Mouse (Mus musculus) embryonic stem cell, embryonic (primary cell): Measurements from ENCODE around the gene Spred3.
"Not testable (repeated sequence)": the region's sequence is repeated elsewhere in the genome, so short reads cannot be mapped to it uniquely, and the experiment has no call there.

Experiments
- CTCF ChIA-PET, 4 experiments: fragments of 300-600 bp in 2 of 4; fragments of 350-600 bp in 2 of 4; sonication (Branson Sonifier 250); formaldehyde crosslinking; loops; one replicate each; lab custom pipeline; 2022; ENCODE audit warnings: inconsistent platforms in 2 of 4; lab: Charles Lee
- POLR2A ChIA-PET, 4 experiments: fragments of 300-600 bp in 2 of 4; fragments of 350-600 bp in 2 of 4; sonication (Branson Sonifier 250); formaldehyde crosslinking; loops; one replicate each; lab custom pipeline; 2022; ENCODE audit warnings: antibody characterized with exemption in 4 of 4, inconsistent platforms in 1 of 4; lab: Charles Lee

Gene Spred3

DNA sequence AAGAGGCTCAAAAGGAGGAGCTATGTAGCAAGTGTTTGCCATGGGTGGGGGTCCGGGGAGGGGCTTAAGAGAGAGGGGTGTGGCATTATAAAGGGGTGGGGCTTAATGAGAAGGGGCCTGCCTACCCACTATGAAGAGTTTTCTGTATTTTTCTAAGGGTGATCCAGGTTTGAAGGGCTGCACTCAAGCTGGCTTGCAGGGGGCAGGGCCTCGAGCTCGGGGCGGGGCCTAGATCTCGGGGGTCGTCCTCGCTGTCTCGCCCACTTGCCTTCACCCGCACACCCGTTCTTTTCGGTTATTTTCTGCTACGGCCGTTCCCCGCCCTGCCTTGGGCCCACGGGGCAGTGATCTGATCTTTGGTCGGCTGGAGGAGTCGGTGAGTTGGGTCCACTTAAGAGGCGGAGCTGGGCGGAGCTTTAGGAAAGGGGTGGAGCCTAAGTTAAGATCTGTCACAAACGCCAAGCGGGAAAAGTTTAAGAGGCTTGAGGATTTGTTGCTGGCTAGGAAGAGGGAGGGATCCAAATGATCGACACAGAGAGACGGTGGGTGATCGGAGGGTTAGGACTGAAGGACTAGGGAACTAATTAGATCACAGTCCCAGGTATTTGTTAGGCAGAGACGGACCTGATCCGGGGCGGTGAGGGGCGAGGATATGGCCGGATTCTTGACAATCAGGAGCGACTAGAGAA, at the start of gene Spred3, which contains the start of gene Ggn:
TSS of gene Spred3 (minus strand) at position 346 of the 689 bp plus-strand sequence.
TSS of gene Ggn (plus strand) at position 145 of the 689 bp plus-strand sequence.
- POLR2A ChIA-PET, result interaction anchor here in 3 of 4 experiments (0.6 to 2.2 kb wide), 37 partner anchors 9 to 820 kb away, joined by 3 to 29 read pairs (median 4); partner anchors contain the start of genes Psmd8 (in 3 of the 3), 2200002D01Rik (in 2 of the 3), Fam98c (in 2 of the 3) and Yif1b (in 2 of the 3)
- CTCF ChIA-PET, result interaction anchor here (0.5 to 1.4 kb wide), 17 partner anchors 8 to 496 kb away, joined by 3 to 15 read pairs (median 4); partner anchors contain the start of genes Psmd8 (in 2 of the 4), Catsperg1 (in 1 of the 4), Eif3k (in 1 of the 4) and Fam98c (in 1 of the 4)

DNA sequence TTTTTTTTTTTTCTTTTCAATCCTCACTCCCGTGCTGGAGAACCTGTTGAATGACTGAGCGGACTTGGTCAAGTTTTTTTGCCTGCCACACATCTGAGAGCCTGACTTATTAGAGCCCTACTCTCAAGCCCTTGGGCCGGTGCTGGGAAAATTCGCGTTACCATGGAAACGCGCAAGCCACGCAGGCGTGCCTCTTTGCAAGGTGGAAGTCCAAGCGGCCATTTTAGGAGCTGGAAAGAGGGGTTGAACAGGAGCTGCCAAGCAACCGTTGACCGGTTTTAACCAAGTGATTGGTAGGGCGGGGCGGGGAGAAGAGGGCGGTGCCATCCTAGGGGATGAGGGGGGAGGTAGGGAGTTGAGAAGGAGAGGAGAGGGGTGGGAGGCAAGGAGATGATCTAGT, 44.6 kb upstream of the Spred3 start:
- CTCF ChIA-PET, result interaction anchor here in 2 of 4 experiments (0.6 to 1.0 kb wide), 5 partner anchors 20 to 59 kb away, joined by 3 to 4 read pairs (median 4); no protein-coding TSS in a partner anchor
- POLR2A ChIA-PET, result interaction anchor here (0.6 to 2.2 kb wide), 23 partner anchors 8 to 1713 kb away, joined by 3 to 23 read pairs (median 3); partner anchors contain the start of genes Yif1b (in 3 of the 4), Kcnk6 (in 2 of the 4), Psmd8 (in 2 of the 4) and 2200002D01Rik (in 1 of the 4)

DNA sequence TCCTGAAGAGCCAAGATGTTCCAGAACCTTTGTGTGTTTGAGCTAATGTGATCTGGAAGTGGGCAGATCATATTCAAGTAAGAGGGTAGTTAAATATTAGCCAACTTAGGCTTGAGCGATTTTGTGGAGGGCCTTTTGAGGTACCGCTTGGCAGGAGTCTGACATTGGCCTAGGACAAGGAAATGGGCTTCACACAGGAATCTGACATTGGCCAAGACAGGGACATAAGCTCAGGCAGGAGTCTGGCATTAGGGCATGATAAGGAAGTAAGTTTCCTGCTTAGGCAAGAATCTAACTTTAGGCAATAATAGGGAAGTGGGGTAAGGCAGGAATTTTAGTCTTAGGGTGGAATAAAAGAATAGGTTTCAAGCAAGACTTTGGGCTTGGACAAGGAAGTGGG, 44.0 kb upstream of the Spred3 start:
- POLR2A ChIA-PET, result interaction anchor here in 3 of 4 experiments (0.6 to 2.3 kb wide), 20 partner anchors 9 to 980 kb away, joined by 3 to 23 read pairs (median 4); partner anchors contain the start of genes Yif1b (in 2 of the 3), 2200002D01Rik (in 1 of the 3), Eif3k (in 1 of the 3) and Kcnk6 (in 1 of the 3)

DNA sequence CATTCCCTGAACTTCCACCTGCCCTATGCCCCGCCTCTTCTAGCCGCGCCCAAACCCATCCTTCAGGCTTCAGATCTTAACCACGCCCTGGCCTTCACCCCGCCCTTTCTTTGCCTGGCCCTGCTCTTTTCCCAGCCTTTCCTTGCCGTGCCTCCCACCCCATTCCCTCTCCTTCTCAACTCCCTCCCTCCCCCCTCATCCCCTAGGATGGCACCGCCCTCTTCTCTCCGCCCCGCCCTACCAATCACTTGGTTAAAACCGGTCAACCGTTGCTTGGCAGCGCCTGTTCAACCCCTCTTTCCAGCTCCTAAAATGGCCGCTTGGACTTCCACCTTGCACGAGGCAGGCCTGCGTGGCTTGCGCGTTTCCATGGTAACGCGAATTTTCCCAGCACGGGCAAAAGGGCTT, 43.5 kb upstream of the Spred3 start, which contains the start of gene Catsperg1:
TSS of gene Catsperg1 (minus strand) at position 361 of the 408 bp plus-strand sequence.
- ChIA-PET POLR2A (interaction anchor here in 3 of 4 experiments (0.6 to 2.3 kb wide), 19 partner anchors 9 to 1706 kb away, joined by 3 to 23 read pairs (median 4); partner anchors contain the start of genes Yif1b (in 2 of the 3), 2200002D01Rik (in 1 of the 3), Eif3k (in 1 of the 3) and Fam98c (in 1 of the 3)), CTCF (interaction anchor here in 2 of 4 experiments (0.6 to 2.3 kb wide), 9 partner anchors 21 to 551 kb away, joined by 3 to 7 read pairs (median 4); partner anchors contain the start of genes Ggn (in 1 of the 2), Ppp1r14a (in 1 of the 2) and Spred3 (in 1 of the 2))

More for the DNA sequence above, 44.0 kb upstream of the Spred3 start:
- CTCF ChIA-PET, result interaction anchor here in 2 of 4 experiments (0.6 to 2.3 kb wide), 12 partner anchors 21 to 550 kb away, joined by 3 to 7 read pairs (median 4); partner anchors contain the start of genes Ggn (in 1 of the 2), Ppp1r14a (in 1 of the 2) and Spred3 (in 1 of the 2)

DNA sequence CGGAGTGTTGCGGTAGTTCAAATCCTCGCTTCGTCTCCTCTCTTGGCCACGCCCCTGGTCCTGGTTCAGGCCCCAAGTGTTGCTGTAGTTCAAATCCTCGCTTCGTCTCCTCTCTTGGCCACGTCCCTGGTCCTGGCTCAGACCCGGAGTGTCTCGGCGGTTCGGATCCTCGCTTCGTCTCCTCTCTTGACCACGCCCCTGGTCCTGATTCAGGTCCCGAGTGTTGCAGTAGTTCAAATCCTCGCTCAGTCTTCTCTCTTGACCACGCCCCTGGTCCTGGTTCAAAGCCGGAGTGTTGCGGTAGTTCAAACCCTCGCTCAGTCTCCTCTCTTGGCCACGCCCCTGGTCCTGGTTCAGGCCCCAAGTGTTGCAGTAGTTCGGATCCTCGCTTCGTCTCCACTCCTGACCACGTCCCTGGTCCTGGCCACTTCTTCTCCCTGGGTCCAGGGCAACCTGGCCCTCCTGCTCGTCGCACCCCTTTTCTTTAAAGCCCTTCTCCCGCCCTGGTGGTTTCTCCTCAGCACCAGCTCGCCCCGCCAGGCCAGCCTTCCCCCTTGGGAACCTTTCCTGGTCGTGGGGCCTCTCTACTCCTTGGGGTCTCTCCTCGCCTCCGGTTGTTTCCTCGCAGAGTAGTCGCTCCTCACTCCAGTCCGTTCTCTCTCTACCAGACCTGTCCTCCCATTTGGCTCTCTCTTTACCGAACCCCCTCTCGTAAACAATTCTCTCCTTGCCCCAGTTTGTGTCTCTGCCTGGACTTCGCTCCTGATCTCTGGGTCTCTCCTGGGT, 42.8 kb upstream of the Spred3 start:
- ChIA-PET CTCF (interaction anchor here in 2 of 4 experiments (0.5 to 2.3 kb wide), 10 partner anchors 22 to 957 kb away, joined by 3 to 7 read pairs (median 4); partner anchors contain the start of genes Ggn (in 1 of the 2), Spred3 (in 1 of the 2), Yif1b (in 1 of the 2) and Zfp146 (in 1 of the 2)), POLR2A (interaction anchor here in 3 of 4 experiments (0.6 to 2.3 kb wide), 39 partner anchors 16 to 1705 kb away, joined by 3 to 23 read pairs (median 4); partner anchors contain the start of genes 2200002D01Rik (in 3 of the 3), Eif3k (in 2 of the 3), Fam98c (in 2 of the 3) and Map4k1 (in 2 of the 3))

DNA sequence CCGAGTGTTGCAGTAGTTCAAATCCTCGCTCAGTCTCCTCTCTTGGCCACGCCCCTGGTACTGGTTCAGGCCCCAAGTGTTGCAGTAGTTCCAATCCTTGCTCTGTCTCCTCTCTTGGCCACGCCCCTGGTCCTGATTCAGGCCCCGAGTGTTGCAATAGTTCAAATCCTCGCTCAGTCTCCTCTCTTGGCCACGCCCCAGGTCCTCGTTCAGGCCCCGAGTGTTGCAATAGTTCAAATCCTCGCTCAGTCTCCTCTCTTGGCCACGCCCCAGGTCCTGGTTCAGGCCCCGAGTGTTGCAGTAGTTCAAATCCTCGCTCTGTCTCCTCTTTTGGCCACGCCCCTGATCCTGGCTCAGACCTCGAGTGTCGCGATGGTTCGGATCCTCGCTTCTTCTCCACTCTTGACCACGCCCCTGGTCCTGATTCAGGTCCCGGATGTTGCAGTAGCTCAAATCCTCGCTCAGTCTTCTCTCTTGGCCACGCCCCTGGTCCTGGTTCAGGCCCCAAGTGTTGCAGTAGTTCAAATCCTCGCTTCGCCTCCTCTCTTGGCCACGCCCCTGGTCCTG, 42.1 kb upstream of the Spred3 start:
- POLR2A ChIA-PET, result interaction anchor here in 3 of 4 experiments (0.6 to 2.3 kb wide), 35 partner anchors 16 to 746 kb away, joined by 3 to 19 read pairs (median 4); partner anchors contain the start of genes 2200002D01Rik (in 3 of the 3), Eif3k (in 2 of the 3), Fam98c (in 2 of the 3) and Map4k1 (in 2 of the 3)
- CTCF ChIA-PET, result interaction anchor here in 1 of 4 experiments (0.6 to 2.3 kb wide), 6 partner anchors 23 to 957 kb away, joined by 3 to 7 read pairs (median 5); partner anchors contain the start of genes Yif1b and Zfp146

DNA sequence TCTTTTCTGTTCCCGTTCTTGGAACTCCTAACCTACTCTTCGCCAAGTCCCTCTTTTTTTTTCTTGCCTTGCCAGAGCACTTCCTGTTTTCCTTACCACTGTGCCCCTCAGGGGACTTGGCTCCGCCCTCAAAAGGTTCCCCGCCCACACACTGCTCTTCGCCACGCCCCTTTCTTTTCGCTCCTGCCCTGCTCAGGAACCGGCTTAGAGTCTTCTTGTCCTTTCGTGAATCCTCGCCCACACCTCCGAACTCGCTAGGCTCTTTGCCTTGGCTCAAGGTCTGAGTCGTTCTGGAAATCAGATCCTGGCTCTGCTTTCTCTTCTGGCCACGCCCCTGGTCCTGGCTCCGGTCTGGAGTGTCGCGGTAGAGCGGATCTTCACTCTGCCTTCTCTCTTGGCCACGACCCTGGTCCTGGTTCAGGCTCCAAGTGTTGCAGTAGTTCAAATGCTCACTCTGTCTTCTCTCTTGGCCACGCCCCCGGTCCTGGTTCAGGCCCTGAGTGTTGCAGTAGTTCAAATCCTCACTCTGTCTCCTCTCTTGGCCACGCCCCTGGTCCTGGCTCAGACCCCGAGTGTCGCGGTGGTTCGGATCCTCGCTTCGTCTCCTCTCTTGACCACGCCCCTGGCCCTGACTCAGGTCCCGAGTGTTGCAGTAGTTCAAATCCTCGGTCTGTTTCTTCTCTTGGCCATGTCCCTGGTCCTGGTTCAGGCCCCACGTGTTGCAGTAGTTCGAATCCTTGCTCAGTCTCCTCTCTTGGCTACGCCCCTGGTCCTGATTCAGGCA, 41.4 kb upstream of the Spred3 start:
- CTCF ChIA-PET, result interaction anchor here in 1 of 4 experiments (0.7 to 2.3 kb wide), 4 partner anchors 23 to 150 kb away, joined by 4 to 7 read pairs (median 6); partner anchors contain the start of gene Yif1b
- POLR2A ChIA-PET, result interaction anchor here in 3 of 4 experiments (0.6 to 2.3 kb wide), 26 partner anchors 19 to 556 kb away, joined by 3 to 19 read pairs (median 4); partner anchors contain the start of genes 2200002D01Rik (in 3 of the 3), Fam98c (in 2 of the 3), Psmd8 (in 2 of the 3) and Yif1b (in 2 of the 3)

DNA sequence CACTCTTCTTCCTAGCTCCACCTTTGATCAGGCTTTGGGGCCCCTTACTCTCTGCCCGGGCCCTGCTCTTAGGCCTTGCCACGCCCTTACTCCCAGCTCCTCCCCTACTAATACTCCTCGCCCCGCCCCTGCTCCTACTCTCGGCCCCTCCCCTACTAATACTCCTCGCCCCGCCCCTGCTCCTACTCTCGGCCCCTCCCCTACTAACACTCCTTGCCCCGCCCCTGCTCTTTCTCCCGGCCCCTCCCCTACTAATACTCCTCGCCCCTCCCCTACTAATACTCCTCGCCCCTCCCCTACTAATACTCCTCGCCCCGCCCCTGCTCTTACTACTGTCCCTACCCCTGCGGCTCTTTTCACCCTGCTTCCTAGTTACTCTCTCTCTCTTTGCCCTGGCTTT, 40.8 kb upstream of the Spred3 start:
- CTCF ChIA-PET, result interaction anchor here in 1 of 4 experiments (0.7 kb wide), 1 partner anchor 33 kb away, joined by 4 read pairs; no protein-coding TSS in a partner anchor
- POLR2A ChIA-PET, result interaction anchor here in 2 of 4 experiments (0.7 to 1.3 kb wide), 7 partner anchors 18 to 828 kb away, joined by 3 read pairs; partner anchors contain the start of gene Psmd8 (in 1 of the 2)

DNA sequence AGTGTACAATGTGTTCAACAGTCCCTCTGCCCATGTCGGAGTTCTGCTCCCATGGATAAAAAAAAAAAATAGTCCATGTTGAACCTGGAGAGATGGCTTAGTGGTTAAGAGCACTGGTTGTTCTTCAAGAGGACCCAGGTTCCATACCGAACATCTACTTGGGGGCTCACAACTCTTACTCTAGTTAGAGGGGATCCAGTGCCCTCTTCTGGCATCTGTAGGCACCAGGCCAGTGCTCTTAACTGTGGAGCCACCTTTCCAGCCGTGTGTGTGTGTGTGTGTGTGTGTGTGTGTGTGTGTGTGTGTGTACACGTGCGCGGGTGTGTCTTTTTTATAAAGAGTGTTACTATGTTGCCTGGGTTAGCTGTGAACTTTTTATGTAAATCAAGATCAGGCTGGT, 32.4 kb upstream of the Spred3 start:
- POLR2A ChIA-PET, result no interaction called here
- CTCF ChIA-PET, result interaction anchor here in 1 of 4 experiments (0.6 kb wide), 1 partner anchor 170 kb away, joined by 3 read pairs; no protein-coding TSS in a partner anchor

DNA sequence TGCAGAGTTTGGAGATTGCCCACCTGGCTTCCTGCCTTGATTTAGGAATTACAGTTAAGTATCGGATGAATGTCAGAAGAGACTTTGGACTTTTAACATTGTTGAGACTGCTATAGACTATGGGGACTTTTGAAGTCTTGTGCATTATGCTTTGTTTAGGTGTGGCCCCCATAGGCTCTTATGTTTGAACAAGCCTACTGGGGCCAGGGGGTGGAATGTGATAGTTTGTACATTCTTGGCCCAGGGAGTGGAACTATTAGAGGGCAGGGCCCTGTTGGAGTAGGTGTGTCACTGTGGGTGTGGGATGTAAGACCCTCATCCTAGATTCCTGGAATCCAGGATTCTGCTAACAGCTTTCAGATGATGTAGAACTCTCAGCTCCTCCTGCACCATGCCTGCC, 24.0 kb upstream of the Spred3 start:
- CTCF ChIA-PET, result not testable (repeated sequence)
- POLR2A ChIA-PET, result interaction anchor here in 2 of 4 experiments (1.1 to 1.2 kb wide), 2 partner anchors 14 to 56 kb away, joined by 3 read pairs; partner anchors contain the start of gene Psmd8 (in 1 of the 2)

DNA sequence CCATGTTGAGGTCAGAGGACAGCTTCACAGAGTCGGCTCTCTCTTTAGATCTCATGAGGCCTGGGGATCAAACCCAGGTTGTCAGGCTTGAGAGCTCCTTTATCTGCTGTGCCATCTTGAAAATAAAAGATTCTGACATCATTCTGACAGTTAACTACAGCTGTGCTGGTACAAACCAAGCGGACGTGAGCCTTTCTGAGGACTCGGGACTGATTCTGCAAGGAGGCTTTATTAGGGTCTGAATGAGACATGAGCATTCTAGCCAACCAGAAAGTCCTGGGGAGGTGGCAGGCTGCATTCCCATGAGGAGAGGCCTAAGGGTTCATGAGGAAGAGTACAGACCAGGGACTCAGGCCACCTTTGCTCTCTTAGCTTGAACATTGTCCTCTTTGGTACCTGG, 11.1 kb upstream of the Spred3 start:
- POLR2A ChIA-PET, result interaction anchor here in 2 of 4 experiments (0.6 to 6.3 kb wide), 13 partner anchors 11 to 371 kb away, joined by 3 to 41 read pairs (median 11); partner anchors contain the start of genes Fam98c (in 2 of the 2), Ggn (in 2 of the 2), Spred3 (in 2 of the 2) and 2200002D01Rik (in 1 of the 2)
- CTCF ChIA-PET, result interaction anchor here in 2 of 4 experiments (0.7 to 2.3 kb wide), 6 partner anchors 28 to 343 kb away, joined by 3 to 19 read pairs (median 8); partner anchors contain the start of gene 2200002D01Rik (in 1 of the 2)

DNA sequence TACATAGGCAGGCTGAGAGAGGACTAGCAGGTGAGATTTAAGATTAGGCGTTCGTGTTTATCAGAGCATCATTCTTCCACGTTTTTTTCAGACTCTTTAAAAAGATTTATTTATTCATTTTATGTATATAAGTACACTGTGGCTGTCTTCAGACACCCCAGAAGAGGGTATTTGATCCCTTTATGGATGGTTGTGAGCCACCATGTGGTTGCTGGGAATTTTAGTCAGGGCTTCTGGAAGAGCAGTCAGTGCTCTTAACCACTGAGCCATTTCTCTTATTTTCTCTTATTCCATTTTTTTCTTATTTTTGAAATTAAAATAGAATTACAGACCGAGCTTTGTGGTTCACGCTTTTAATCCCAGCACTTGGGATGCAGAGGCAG, 10.6 kb upstream of the Spred3 start:
- CTCF ChIA-PET, result interaction anchor here in 3 of 4 experiments (0.6 to 2.3 kb wide), 30 partner anchors 11 to 1001 kb away, joined by 3 to 19 read pairs (median 5); partner anchors contain the start of genes 2200002D01Rik (in 2 of the 3), Ggn (in 2 of the 3), Yif1b (in 2 of the 3) and Fam98c (in 1 of the 3)
- POLR2A ChIA-PET, result interaction anchor here in 3 of 4 experiments (0.6 to 6.3 kb wide), 77 partner anchors 10 to 1017 kb away, joined by 3 to 41 read pairs (median 4); partner anchors contain the start of genes Ggn (in 3 of the 3), Spred3 (in 3 of the 3), 2200002D01Rik (in 2 of the 3) and Eif3k (in 2 of the 3)

DNA sequence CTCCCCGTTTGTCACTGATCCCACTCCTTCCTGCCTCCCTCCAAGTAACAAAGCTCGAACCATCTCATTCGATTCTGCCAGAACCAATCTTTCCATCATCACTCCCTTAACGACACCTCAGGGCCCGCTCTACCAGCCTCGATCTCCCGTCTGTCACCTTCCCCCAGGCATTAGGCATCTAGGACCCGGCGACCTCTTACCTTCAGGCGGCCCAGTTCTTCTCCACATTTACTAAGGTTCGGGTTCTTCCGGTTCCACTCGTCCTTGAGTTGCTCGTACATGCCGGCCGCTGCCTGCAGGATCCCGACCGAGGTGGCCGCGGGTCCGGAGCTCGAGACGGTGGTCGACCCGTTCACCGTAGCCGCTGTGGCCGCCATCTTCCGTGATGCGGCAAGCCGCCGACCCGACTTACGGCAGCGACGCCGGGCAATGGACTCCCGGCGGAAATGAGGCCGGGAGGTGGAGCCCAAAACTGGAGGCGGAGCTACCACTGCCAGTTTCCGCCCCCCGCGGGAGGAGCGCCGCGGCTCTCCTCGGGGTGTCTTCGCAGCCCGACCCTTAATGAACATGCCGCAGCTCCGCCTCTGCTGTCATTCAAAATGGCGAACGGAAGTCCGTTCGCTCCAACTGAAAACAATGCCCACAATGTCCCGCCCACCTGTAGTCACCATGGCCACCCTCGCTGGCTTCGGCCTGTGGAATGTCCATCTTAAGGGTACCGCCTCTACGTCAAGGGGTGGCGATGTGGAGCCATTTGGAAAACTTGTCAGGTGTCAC, 10.1 kb upstream of the Spred3 start, which contains the start of gene Psmd8:
TSS of gene Psmd8 (minus strand) at position 625 of the 777 bp plus-strand sequence.
- ChIA-PET CTCF (interaction anchor here (0.6 to 2.3 kb wide), 36 partner anchors 10 to 1001 kb away, joined by 3 to 19 read pairs (median 4); partner anchors contain the start of genes 2200002D01Rik (in 2 of the 4), Ggn (in 2 of the 4), Ryr1 (in 2 of the 4) and Yif1b (in 2 of the 4)), POLR2A (interaction anchor here in 3 of 4 experiments (0.5 to 6.3 kb wide), 81 partner anchors 10 to 1018 kb away, joined by 3 to 41 read pairs (median 4); partner anchors contain the start of genes Ggn (in 3 of the 3), Spred3 (in 3 of the 3), 2200002D01Rik (in 2 of the 3) and Eif3k (in 2 of the 3))
